Mouse (Mus musculus): ENCODE data around the gene Ghrhr. TPM values are rescaled to one million over a fixed set of nuclear protein-coding genes. Genes with fewer than 3 reads are reported as not detected.

The Ghrhr gene
- polyA plus RNA-seq, 1 experiment, result 0.74 TPM

- WGBS, result 82% methylated on average over 9 of the region's 9 CpGs
- H3K27me3 ChIP-seq (ENCODE audit: control insufficient read depth, insufficient read depth, low read length), result no peaks in the 10 kb centered on the region
- TF ChIP-seq POLR2A (IDR thresholded peaks at IDR 0.05; ENCODE audit: control insufficient read depth, extremely low read depth, insufficient read depth, low read length, poor library complexity) (no peak), CTCF (IDR thresholded peaks at IDR 0.05; ENCODE audit: borderline replicate concordance, control insufficient read depth, extremely low read depth, insufficient read depth, low read length, poor library complexity) (no peak)
- no peak overlapping the region for H3K4me3 ChIP-seq (ENCODE audit: control insufficient read depth, insufficient read depth, low read length)
- no peaks in the 10 kb centered on the region for H3K36me3 ChIP-seq (ENCODE audit: control insufficient read depth, insufficient read depth, low read length)
- DNase-seq, result no peak
- H3K4me1 ChIP-seq (replicated peaks; ENCODE audit: control insufficient read depth, insufficient read depth, low read length), result no peaks in the 10 kb centered on the region
- no peak overlapping the region for H3K27ac ChIP-seq (ENCODE audit: control insufficient read depth, insufficient read depth, low read length)
These were observed 23.0 kb downstream of the Ghrhr start for GRCm38 (mm10) chr6:55398869-55399628.

GRCm38 (mm10) chr6:55399910-55400309 lies 23.8 kb downstream of the Ghrhr start:
- H3K27me3 ChIP-seq (ENCODE audit: control insufficient read depth, insufficient read depth, low read length), result no peaks in the 10 kb centered on the region
- no peak for DNase-seq
- no peaks in the 10 kb centered on the region for H3K4me1 ChIP-seq (replicated peaks; ENCODE audit: control insufficient read depth, insufficient read depth, low read length)
- H3K36me3 ChIP-seq (ENCODE audit: control insufficient read depth, insufficient read depth, low read length), result no peaks in the 10 kb centered on the region
- no peak overlapping the region for H3K27ac ChIP-seq (ENCODE audit: control insufficient read depth, insufficient read depth, low read length)
- no peak overlapping the region for H3K4me3 ChIP-seq (ENCODE audit: control insufficient read depth, insufficient read depth, low read length)
- TF ChIP-seq CTCF (IDR thresholded peaks at IDR 0.05; ENCODE audit: borderline replicate concordance, control insufficient read depth, extremely low read depth, insufficient read depth, low read length, poor library complexity), result no peak
- no peak for TF ChIP-seq POLR2A (IDR thresholded peaks at IDR 0.05; ENCODE audit: control insufficient read depth, extremely low read depth, insufficient read depth, low read length, poor library complexity)
- 62% methylated on average over 5 of the region's 5 CpGs for WGBS

- WGBS, result 69% methylated on average over 9 of the region's 9 CpGs
- Histone ChIP-seq H3K27me3 (ENCODE audit: control insufficient read depth, insufficient read depth, low read length) (no peaks in the 10 kb centered on the region), H3K36me3 (ENCODE audit: control insufficient read depth, insufficient read depth, low read length) (no peaks in the 10 kb centered on the region), H3K27ac (ENCODE audit: control insufficient read depth, insufficient read depth, low read length) (no peak overlapping the region), H3K4me3 (ENCODE audit: control insufficient read depth, insufficient read depth, low read length) (no peak overlapping the region), H3K4me1 (replicated peaks; ENCODE audit: control insufficient read depth, insufficient read depth, low read length) (no peaks in the 10 kb centered on the region)
- DNase-seq, result no peak
- TF ChIP-seq POLR2A (IDR thresholded peaks at IDR 0.05; ENCODE audit: control insufficient read depth, extremely low read depth, insufficient read depth, low read length, poor library complexity) (no peak), CTCF (IDR thresholded peaks at IDR 0.05; ENCODE audit: borderline replicate concordance, control insufficient read depth, extremely low read depth, insufficient read depth, low read length, poor library complexity) (no peak)
These were observed 26.1 kb downstream of the Ghrhr start for GRCm38 (mm10) chr6:55402041-55402776.

- Histone ChIP-seq H3K4me3 (ENCODE audit: control insufficient read depth, insufficient read depth, low read length) (no peak overlapping the region), H3K4me1 (replicated peaks; ENCODE audit: control insufficient read depth, insufficient read depth, low read length) (no peaks in the 10 kb centered on the region), H3K27ac (ENCODE audit: control insufficient read depth, insufficient read depth, low read length) (no peak overlapping the region), H3K27me3 (ENCODE audit: control insufficient read depth, insufficient read depth, low read length) (no peaks in the 10 kb centered on the region), H3K36me3 (ENCODE audit: control insufficient read depth, insufficient read depth, low read length) (no peaks in the 10 kb centered on the region)
- TF ChIP-seq CTCF (IDR thresholded peaks at IDR 0.05; ENCODE audit: borderline replicate concordance, control insufficient read depth, extremely low read depth, insufficient read depth, low read length, poor library complexity) (no peak), POLR2A (IDR thresholded peaks at IDR 0.05; ENCODE audit: control insufficient read depth, extremely low read depth, insufficient read depth, low read length, poor library complexity) (no peak)
- WGBS, result 89% methylated on average over 9 of the region's 9 CpGs
- no peak for DNase-seq
These were observed 27.6 kb downstream of the Ghrhr start for GRCm38 (mm10) chr6:55403411-55404309.

GRCm38 (mm10) chr6:55404421-55404990 lies 28.4 kb downstream of the Ghrhr start:
- no peak for TF ChIP-seq CTCF (IDR thresholded peaks at IDR 0.05; ENCODE audit: borderline replicate concordance, control insufficient read depth, extremely low read depth, insufficient read depth, low read length, poor library complexity)
- TF ChIP-seq POLR2A (IDR thresholded peaks at IDR 0.05; ENCODE audit: control insufficient read depth, extremely low read depth, insufficient read depth, low read length, poor library complexity), result no peak
- Histone ChIP-seq H3K4me1 (replicated peaks; ENCODE audit: control insufficient read depth, insufficient read depth, low read length) (no peaks in the 10 kb centered on the region), H3K4me3 (ENCODE audit: control insufficient read depth, insufficient read depth, low read length) (no peak overlapping the region), H3K36me3 (ENCODE audit: control insufficient read depth, insufficient read depth, low read length) (no peaks in the 10 kb centered on the region), H3K27me3 (ENCODE audit: control insufficient read depth, insufficient read depth, low read length) (no peaks in the 10 kb centered on the region), H3K27ac (ENCODE audit: control insufficient read depth, insufficient read depth, low read length) (no peak overlapping the region)
- 76% methylated on average over 5 of the region's 5 CpGs for WGBS
- no peak for DNase-seq

- Histone ChIP-seq H3K36me3 (ENCODE audit: control insufficient read depth, insufficient read depth, low read length) (no peaks in the 10 kb centered on the region), H3K27me3 (ENCODE audit: control insufficient read depth, insufficient read depth, low read length) (no peaks in the 10 kb centered on the region), H3K27ac (ENCODE audit: control insufficient read depth, insufficient read depth, low read length) (no peak overlapping the region), H3K4me1 (replicated peaks; ENCODE audit: control insufficient read depth, insufficient read depth, low read length) (no peaks in the 10 kb centered on the region), H3K4me3 (ENCODE audit: control insufficient read depth, insufficient read depth, low read length) (no peak overlapping the region)
- TF ChIP-seq CTCF (IDR thresholded peaks at IDR 0.05; ENCODE audit: borderline replicate concordance, control insufficient read depth, extremely low read depth, insufficient read depth, low read length, poor library complexity) (no peak), POLR2A (IDR thresholded peaks at IDR 0.05; ENCODE audit: control insufficient read depth, extremely low read depth, insufficient read depth, low read length, poor library complexity) (no peak)
- 89% methylated on average over 4 of the region's 4 CpGs for WGBS
- no peak for DNase-seq
These were observed 31.2 kb downstream of the Ghrhr start for GRCm38 (mm10) chr6:55407345-55407744.
